8 mouse cellular contexts compared by ENCODE assay signal in the genomic region with DNA sequence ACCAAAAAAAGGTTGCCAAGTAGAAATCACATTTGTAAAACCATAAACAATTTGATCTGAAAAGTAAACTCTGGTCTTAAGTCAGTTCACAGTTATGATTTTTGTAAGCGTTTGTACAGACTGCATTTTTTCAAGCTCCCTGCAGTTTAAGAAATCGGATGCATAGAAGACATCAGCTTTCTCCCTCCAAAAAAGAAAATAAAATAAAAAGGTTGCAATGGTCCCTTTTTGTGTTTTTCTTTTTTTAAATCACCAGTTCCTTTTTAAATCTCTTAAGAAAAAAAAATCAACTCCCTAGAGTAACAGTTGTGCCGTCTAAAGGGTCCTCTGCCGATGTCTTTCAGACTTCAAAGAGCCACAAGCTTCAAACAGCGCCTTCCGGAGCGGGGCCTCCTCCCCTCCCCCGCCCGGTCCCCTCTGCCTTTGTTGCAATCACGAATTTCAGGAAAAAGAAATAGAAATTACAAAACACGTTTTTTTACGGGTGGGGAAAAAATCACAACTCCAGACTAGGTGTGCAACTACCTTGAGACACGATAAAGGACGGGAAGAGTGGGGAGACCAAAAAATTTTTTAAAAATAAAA. TPM values are rescaled to one million over a fixed set of nuclear protein-coding genes. Genes with fewer than 3 reads are reported as not detected.
DNase-seq lines count a peak whose midpoint lies in the region; ATAC-seq lines count a peak whose summit lies in the region.

No protein-coding gene starts in this region.

- H3K36me3 ChIP-seq in heart, embryonic 10.5 days = no peaks in the 10 kb centered on the region
- peaks cover 6% of the 10 kb centered on the region; the same call in 1 of the 2 replicates for H3K36me3 ChIP-seq in hindbrain, embryonic 12.5 days
- peaks cover 9% of the 10 kb centered on the region for H3K36me3 ChIP-seq in midbrain, embryonic 11.5 days (ENCODE audit: control insufficient read depth, insufficient read depth, low read length)

- peak overlapping the region; percentile 100 for H3K9ac ChIP-seq in hindbrain, embryonic 12.5 days
- peak overlapping the region; percentile 100 for H3K9ac ChIP-seq in midbrain, embryonic 11.5 days (ENCODE audit: low read length)

- peak overlapping the region; percentile 76 for H3K4me3 ChIP-seq in heart, embryonic 10.5 days
- peak overlapping the region; percentile 77 for H3K4me3 ChIP-seq in hindbrain, embryonic 12.5 days
- H3K4me3 ChIP-seq in midbrain, embryonic 11.5 days (ENCODE audit: low read depth, low read length) = peak overlapping the region; percentile 99

- no peaks in the 10 kb centered on the region for H3K9me3 ChIP-seq in heart, embryonic 10.5 days
- H3K9me3 ChIP-seq in hindbrain, embryonic 12.5 days (replicated peaks) = no peaks in the 10 kb centered on the region
- no peaks in the 10 kb centered on the region for H3K9me3 ChIP-seq in midbrain, embryonic 11.5 days (ENCODE audit: control insufficient read depth, low read length)

- H3K4me2 ChIP-seq in hindbrain, embryonic 12.5 days (replicated peaks) = peak overlapping the region; percentile 73
- H3K4me2 ChIP-seq in midbrain, embryonic 11.5 days = peak overlapping the region; percentile 13; the same call in 1 of the 2 replicates

- ATAC-seq in hindbrain, embryonic 12.5 days (ENCODE audit: low FRiP score) = no peak
- no peak for ATAC-seq in midbrain, embryonic 11.5 days (ENCODE audit: low FRiP score)

- no peaks in the 10 kb centered on the region for H3K27me3 ChIP-seq in heart, embryonic 10.5 days (ENCODE audit: insufficient read depth, poor library complexity, severe bottlenecking)
- H3K27me3 ChIP-seq in hindbrain, embryonic 12.5 days = no peaks in the 10 kb centered on the region
- H3K27me3 ChIP-seq in midbrain, embryonic 11.5 days (ENCODE audit: control insufficient read depth, insufficient read depth, low read length) = no peaks in the 10 kb centered on the region

- peak overlapping the region; percentile 95 for H3K27ac ChIP-seq in heart, embryonic 10.5 days
- H3K27ac ChIP-seq in hindbrain, embryonic 12.5 days = peak overlapping the region; percentile 100
- peak overlapping the region; percentile 99 for H3K27ac ChIP-seq in midbrain, embryonic 11.5 days (ENCODE audit: low read depth, low read length)

- H3K4me1 ChIP-seq in heart, embryonic 10.5 days = 0 out of 2 replicates have a peak, but pooled peaks cover 3% of the 10 kb centered on the region
- peaks cover 15% of the 10 kb centered on the region for H3K4me1 ChIP-seq in hindbrain, embryonic 12.5 days
- peaks cover 13% of the 10 kb centered on the region for H3K4me1 ChIP-seq in midbrain, embryonic 11.5 days (ENCODE audit: control insufficient read depth, insufficient read depth, low read length)

- 0% methylated on average over 14 of the region's 14 CpGs for WGBS in heart, embryonic 10.5 days
- WGBS in hindbrain, embryonic 12.5 days = under 1% methylated on average over 14 of the region's 14 CpGs
- under 1% methylated on average over 14 of the region's 14 CpGs for WGBS in midbrain, embryonic 11.5 days

- no peak for DNase-seq in heart, embryonic 10.5 days (ENCODE audit: low spot score)
- no peak for DNase-seq in heart, adult 8-10 months (ENCODE audit: low spot score)
- DNase-seq in Muller cell, postnatal 12 days (ENCODE audit: inconsistent ontology term) = peak; percentile 36
- peak; percentile 94 for DNase-seq in midbrain, embryonic 11.5 days (ENCODE audit: low spot score, missing footprints)
- DNase-seq in layer of hippocampus, adult 8-10 months (ENCODE audit: low spot score in 2 of 2) = no peak
- DNase-seq in B cell, adult 2 months = no peak
- DNase-seq in cerebellum, adult 8-10 months = no peak

RNA-seq across cellular contexts. Expression of a gene that starts 1.8 kb away (rescaled TPM):
- 32.0 and 73.8 TPM in 2 replicates for polyA plus RNA-seq in heart, embryonic 10.5 days (2016; fragmentation: Nextera tagmentation; extraction: Ambion mirVana)
- under 1 TPM in 3 of 4 experiments, not detected in 1; 0.03 TPM for total RNA-seq in heart, adult 8-10 months (2022)
- polyA plus RNA-seq in hindbrain, embryonic 12.5 days (2016; fragmentation: Nextera tagmentation; extraction: Ambion mirVana) = 578 and 604 TPM in 2 replicates
- polyA plus RNA-seq in midbrain, embryonic 11.5 days (2014; fragmentation: Nextera tagmentation; extraction: Ambion mirVana) = 618 and 725 TPM in 2 replicates
- total RNA-seq in layer of hippocampus, adult 8-10 months (2022) = 10 to 100 TPM in 3 of 4 experiments, 1 to 10 TPM in 1; 9.1 to 15.7 (median 11.9) TPM

Comparison
In these comparisons a context has a peak if more than half of its experiments do, and no peak if none do; other contexts are left out.
1. DNase-seq: peak in Muller cell, postnatal 12 days (single experiment) and midbrain, embryonic 11.5 days (single experiment); none in heart, embryonic 10.5 days (single experiment), heart, adult 8-10 months (single experiment), layer of hippocampus, adult 8-10 months (0 of 2), B cell, adult 2 months (0 of 2) and cerebellum, adult 8-10 months (single experiment).
2. Peak in every context shown above with its lines, with median percentiles within 50 percentile points of each other: H3K27ac ChIP-seq and H3K4me3 ChIP-seq.